Mouse (Mus musculus) E14TG2a.4 (cell line): Measurements from ENCODE around the gene Opalin.

Experiments
- H3K27me3 ChIP-seq: 2 replicates; pipeline ENCODE4 v1.6.1; 2014; ENCODE audit warnings: low read length, control low read depth; ENCODE audit not compliant: insufficient read depth
- H3K36me3 ChIP-seq: 2 replicates; pipeline ENCODE4 v1.6.1; 2014; ENCODE audit warnings: low read length, control low read depth; ENCODE audit not compliant: insufficient read depth
- H3K4me1 ChIP-seq: replicated peaks from 2 replicates; pipeline ENCODE4 v1.6.1; 2014; ENCODE audit warnings: low read depth, low read length, control low read depth
- H3K4me3 ChIP-seq: replicated peaks from 2 replicates; pipeline ENCODE4 v1.5.1; 2014; ENCODE audit warnings: mild to moderate bottlenecking, low read length
- H3K9me3 ChIP-seq: 2 replicates; pipeline ENCODE4 v1.6.1; 2014; ENCODE audit warnings: low read length, control low read depth
- CTCF ChIP-seq: conservative IDR thresholded peaks from 2 replicates; pipeline ENCODE4 v1.5.1; 2014; ENCODE audit warnings: low read length
- NANOG ChIP-seq: IDR thresholded peaks from 2 replicates; pipeline ENCODE4 v1.6.1; 2014; ENCODE audit warnings: borderline replicate concordance, low read length, mixed read lengths
- POU5F1 ChIP-seq: IDR thresholded peaks from 2 replicates; pipeline ENCODE4 v1.6.1; 2014; ENCODE audit warnings: low read length, borderline replicate concordance

Opalin gene

DNA sequence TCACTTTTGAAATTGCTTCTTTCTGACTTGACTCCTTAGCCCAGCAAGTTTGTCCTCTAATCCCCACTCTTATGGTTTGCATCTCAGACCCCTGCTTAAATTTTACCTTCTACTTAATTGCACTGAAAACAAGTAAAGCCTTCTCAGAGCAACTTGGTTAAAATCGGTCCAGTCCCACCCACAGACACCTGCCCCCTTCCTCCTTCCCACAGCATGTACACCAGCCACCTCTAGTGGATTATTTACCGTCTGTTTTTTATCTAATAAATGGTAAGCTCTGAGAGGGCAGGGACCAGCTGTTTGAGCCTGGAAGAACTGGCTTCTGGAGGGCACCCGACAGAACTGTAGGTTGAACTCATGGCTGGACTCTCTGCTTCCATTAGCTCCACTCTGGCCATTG, 56.4 kb downstream of the Opalin start:
- peaks cover 10% of the 10 kb centered on the region for H3K27me3 ChIP-seq
- H3K4me3 ChIP-seq: no peak overlapping the region
- TF ChIP-seq CTCF: no peak
- no peak for TF ChIP-seq POU5F1
- no peak for TF ChIP-seq NANOG
- no peaks in the 10 kb centered on the region for H3K36me3 ChIP-seq
- no peaks in the 10 kb centered on the region for H3K9me3 ChIP-seq
- peaks cover 5% of the 10 kb centered on the region for H3K4me1 ChIP-seq

DNA sequence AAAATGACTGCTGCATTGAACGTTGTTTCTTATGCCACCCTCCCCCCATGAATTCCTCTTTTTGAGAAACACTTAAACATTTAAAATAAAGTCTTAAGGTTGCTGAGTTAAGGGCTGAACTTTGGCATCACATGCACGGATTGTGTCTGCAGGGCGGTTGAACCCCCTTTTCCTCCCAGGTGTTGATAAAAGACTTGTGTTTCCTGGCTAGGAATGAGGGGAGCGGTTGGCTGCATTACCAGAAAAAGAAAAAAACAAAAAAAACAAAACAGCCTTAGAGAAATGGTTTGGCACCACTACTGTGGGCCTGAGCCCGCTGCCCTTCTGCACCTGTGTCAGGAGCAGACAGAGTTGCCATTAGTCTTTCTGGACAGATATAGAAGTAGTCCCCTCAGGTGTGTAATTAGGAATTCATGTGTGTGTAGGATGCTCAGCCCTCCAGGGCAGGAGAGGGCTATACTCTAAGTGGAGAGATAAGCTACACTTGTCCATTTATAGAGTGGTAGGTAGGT, 57.7 kb downstream of the Opalin start:
- H3K4me1 ChIP-seq: peaks cover 15% of the 10 kb centered on the region
- TF ChIP-seq POU5F1 (no peak), NANOG (no peak), CTCF (no peak)
- peaks cover 10% of the 10 kb centered on the region for H3K27me3 ChIP-seq
- H3K4me3 ChIP-seq: no peak overlapping the region
- no peaks in the 10 kb centered on the region for H3K36me3 ChIP-seq
- H3K9me3 ChIP-seq: no peaks in the 10 kb centered on the region

GRCm38 (mm10) chr19:41015951-41016716, 60.8 kb downstream of the Opalin start:
- H3K4me3 ChIP-seq: peak overlapping the region; percentile 27; the same call in 1 of the 2 replicates
- H3K27me3 ChIP-seq: peaks cover 10% of the 10 kb centered on the region
- no peaks in the 10 kb centered on the region for H3K9me3 ChIP-seq
- TF ChIP-seq CTCF: peak; percentile 85
- no peak for TF ChIP-seq POU5F1
- TF ChIP-seq NANOG: no peak
- H3K4me1 ChIP-seq: peaks cover 41% of the 10 kb centered on the region
- no peaks in the 10 kb centered on the region for H3K36me3 ChIP-seq

DNA sequence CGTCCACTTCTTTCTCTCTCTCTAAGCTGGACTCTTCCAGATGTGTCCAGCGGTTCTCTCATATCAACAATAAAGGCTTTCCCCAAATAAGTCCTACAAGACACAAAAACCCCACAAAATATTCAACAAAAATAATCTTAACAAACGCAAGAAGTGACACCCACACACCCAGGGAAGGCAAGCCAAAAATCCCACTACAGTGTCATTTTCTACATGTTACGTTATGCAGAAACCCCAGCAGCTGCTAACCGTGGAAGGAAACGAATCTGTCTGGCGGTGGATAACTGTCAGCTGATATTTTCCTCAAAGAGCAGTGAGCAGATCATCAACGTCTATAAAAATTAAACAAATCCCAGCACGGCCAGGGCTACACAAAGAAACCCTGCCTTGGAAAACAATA, 62.9 kb downstream of the Opalin start:
- H3K27me3 ChIP-seq: peaks cover 3% of the 10 kb centered on the region; the same call in 1 of the 2 replicates
- no peaks in the 10 kb centered on the region for H3K9me3 ChIP-seq
- no peaks in the 10 kb centered on the region for H3K36me3 ChIP-seq
- peak overlapping the region; percentile 48; the same call in 1 of the 2 replicates for H3K4me3 ChIP-seq
- no peak for TF ChIP-seq NANOG
- no peak for TF ChIP-seq POU5F1
- no peak for TF ChIP-seq CTCF
- H3K4me1 ChIP-seq: peaks cover 41% of the 10 kb centered on the region

GRCm38 (mm10) chr19:41013591-41013990, 63.3 kb downstream of the Opalin start:
- peaks cover 41% of the 10 kb centered on the region for H3K4me1 ChIP-seq
- H3K27me3 ChIP-seq: peaks cover 3% of the 10 kb centered on the region; the same call in 1 of the 2 replicates
- no peaks in the 10 kb centered on the region for H3K9me3 ChIP-seq
- peak overlapping the region; percentile 48; the same call in 1 of the 2 replicates for H3K4me3 ChIP-seq
- TF ChIP-seq CTCF (no peak), NANOG (no peak), POU5F1 (peak; percentile 20; the same call in 1 of the 2 replicates)
- H3K36me3 ChIP-seq: no peaks in the 10 kb centered on the region
